Mouse (Mus musculus): Measurements from ENCODE around the gene Gm17387.

GRCm38 (mm10) chr7:141019028-141019427, 9.9 kb upstream of the Gm17387 start:
- no peak for TF ChIP-seq ELF1 (IDR thresholded peaks at IDR 0.05; ENCODE audit: low read depth, low read length)
- TF ChIP-seq CTCF (IDR thresholded peaks at IDR 0.05 in 2 of 3, conservative IDR thresholded peaks at IDR 0.05 in 1 of 3; ENCODE audit: control insufficient read depth in 1 of 3, insufficient read depth in 1 of 3, low read depth in 2 of 3, low read length in 3 of 3, poor library complexity in 1 of 3, severe bottlenecking in 1 of 3), result no peak
- TF ChIP-seq MXI1 (IDR thresholded peaks at IDR 0.05; ENCODE audit: low read depth, low read length), result no peak
- TF ChIP-seq POLR2A (IDR thresholded peaks at IDR 0.05; ENCODE audit: control insufficient read depth in 1 of 2, insufficient read depth in 1 of 2, low read depth in 1 of 2, low read length in 2 of 2, poor library complexity in 1 of 2), result no peak
- no peak for TF ChIP-seq USF1 (IDR thresholded peaks at IDR 0.05; ENCODE audit: low read depth, low read length)
- no peak for TF ChIP-seq MEF2A (IDR thresholded peaks at IDR 0.05; ENCODE audit: extremely low read depth, insufficient replicate concordance, low read depth, low read length, poor library complexity, severe bottlenecking)
- no peak for TF ChIP-seq POLR2AphosphoS5 (IDR thresholded peaks at IDR 0.05; ENCODE audit: borderline replicate concordance, low read depth, low read length)
- no peak for TF ChIP-seq JUND (IDR thresholded peaks at IDR 0.05; ENCODE audit: low read depth, low read length)
- TF ChIP-seq BHLHE40 (IDR thresholded peaks at IDR 0.05; ENCODE audit: borderline replicate concordance, low read depth, low read length), result no peak
- no peak for TF ChIP-seq MAFK (IDR thresholded peaks at IDR 0.05; ENCODE audit: borderline replicate concordance, low read depth, low read length)
- TF ChIP-seq TAL1 (IDR thresholded peaks at IDR 0.05; ENCODE audit: low read length), result no peak
- TF ChIP-seq TCF12 (IDR thresholded peaks at IDR 0.05; ENCODE audit: low read depth, low read length), result no peak
